Mouse (Mus musculus): ENCODE measurements around the gene Dad1.

DNA sequence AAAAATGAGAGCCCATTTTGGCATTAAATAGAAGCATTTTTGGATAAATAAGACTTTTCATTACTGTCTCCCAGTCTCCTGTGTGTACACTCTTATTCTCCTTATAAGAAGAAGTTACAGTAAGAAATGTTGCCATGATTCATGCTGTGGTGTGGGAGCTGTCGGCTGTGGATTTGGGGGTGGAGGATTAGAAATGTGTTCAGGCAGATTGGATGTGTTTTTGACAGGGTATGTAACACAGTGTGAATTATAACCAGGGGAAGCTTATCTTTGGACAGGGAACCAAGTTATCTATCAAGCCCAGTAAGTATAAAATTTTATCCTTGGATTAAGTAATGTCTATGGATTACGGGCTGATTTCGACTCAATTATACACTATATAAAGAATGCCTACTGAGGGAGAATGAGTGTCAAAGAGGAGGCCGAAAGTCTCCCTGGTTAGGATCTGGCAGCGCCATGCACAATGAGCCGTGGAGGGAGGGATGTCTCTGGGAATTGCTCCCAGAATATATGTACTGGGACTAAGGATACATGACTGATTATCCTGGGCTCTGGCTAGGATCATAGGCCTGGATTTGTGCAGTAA, 58.0 kb downstream of the Dad1 start:
- no peak for TF ChIP-seq POLR2A (IDR thresholded peaks at IDR 0.05; ENCODE audit: borderline replicate concordance, extremely low read depth, low read depth, low read length)
- no peak for TF ChIP-seq CTCF (IDR thresholded peaks at IDR 0.05; ENCODE audit: insufficient read depth, low read length)

All from lung, adult 2 months (tissue).